Mouse (Mus musculus): Measurements from ENCODE around the gene Sco2. TPM values are rescaled to one million over a fixed set of nuclear protein-coding genes. Genes with fewer than 3 reads are reported as not detected.
A peak's percentile ranks its signal among the peaks of the same experiment; 100 is the strongest.

Sco2 gene
- polyA plus RNA-seq, 1 experiment from 2014 or later = 5.6 TPM

DNA sequence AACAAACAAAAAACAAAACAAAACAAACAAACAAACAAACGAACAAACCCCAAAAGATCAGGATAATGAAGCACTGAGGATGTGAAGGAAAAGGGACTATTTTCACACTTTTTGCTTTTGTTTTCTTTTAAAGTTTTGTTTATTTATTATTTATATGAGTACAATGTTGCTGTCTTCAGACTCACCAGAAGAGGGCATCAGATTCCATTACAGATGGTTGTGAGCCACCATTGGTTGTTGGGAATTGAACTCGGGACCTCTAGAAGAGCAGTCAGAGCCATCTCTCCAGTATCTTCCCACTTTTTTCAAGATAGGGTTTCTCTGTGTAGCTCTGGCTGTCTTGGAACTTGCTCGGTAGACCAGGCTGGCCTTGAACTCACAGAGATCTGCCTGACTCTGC is 30.3 kb downstream of the Sco2 start:
- Histone ChIP-seq H3K4me2 (no peak overlapping the region), H3K9ac (no peak overlapping the region), H3K4me3 (no peak overlapping the region), H3K4me1 (no peaks in the 10 kb centered on the region), H3K27me3 (replicated peaks) (no peaks in the 10 kb centered on the region; the same call in 1 of the 2 replicates), H3K9me3 (replicated peaks) (no peaks in the 10 kb centered on the region), H3K27ac (no peak overlapping the region), H3K36me3 (no peaks in the 10 kb centered on the region)
- ATAC-seq = no peak
- WGBS (ENCODE audit: insufficient replicate concordance) = 56% methylated on average over 3 of the region's 3 CpGs

DNA sequence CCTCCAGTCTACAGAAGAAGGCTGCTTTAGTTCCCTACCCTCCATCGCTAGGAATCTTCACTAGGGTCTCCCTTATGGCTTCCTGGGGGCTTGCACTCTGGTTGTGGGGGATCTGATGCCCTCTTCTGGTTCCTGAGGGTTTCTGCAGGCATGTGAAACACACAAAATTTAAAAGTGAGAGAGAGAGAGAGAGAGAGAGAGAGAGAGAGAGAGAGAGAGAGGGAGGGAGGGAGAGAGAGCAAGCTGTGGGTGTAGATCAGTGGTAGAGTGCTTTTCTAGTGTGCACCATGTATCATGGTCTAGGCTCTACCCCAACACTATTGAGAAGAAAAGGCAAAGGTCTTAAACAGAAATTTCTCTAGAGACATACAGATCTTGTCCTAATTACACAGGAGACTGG is 32.0 kb downstream of the Sco2 start:
- 48% methylated on average over 1 of the region's 1 CpGs for WGBS (ENCODE audit: insufficient replicate concordance)
- no peaks in the 10 kb centered on the region for H3K36me3 ChIP-seq
- no peaks in the 10 kb centered on the region for H3K9me3 ChIP-seq (replicated peaks)
- H3K4me2 ChIP-seq = no peak overlapping the region
- no peak overlapping the region for H3K9ac ChIP-seq
- no peak overlapping the region for H3K27ac ChIP-seq
- H3K4me3 ChIP-seq = no peak overlapping the region
- ATAC-seq = no peak
- H3K27me3 ChIP-seq (replicated peaks) = no peaks in the 10 kb centered on the region; the same call in 1 of the 2 replicates
- H3K4me1 ChIP-seq = no peaks in the 10 kb centered on the region

DNA sequence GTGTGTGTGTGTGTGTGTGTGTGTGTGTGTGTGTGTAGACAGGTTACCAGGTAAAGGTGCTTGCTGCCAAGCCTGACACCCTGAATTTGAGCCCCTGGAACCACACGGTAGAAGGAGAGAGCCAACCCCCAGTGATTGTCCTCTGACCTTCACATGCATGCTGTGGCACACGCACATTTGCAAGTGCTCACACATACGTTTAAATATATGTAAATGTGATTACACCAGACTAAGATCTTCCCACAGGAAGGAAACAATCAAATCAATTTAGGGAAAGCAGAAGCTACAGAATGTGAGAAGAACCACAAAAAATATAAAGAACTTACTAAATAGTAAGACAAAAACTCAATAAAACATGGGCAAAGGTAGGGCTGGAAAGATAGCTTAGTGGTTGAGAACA is 33.5 kb downstream of the Sco2 start:
- Histone ChIP-seq H3K9me3 (replicated peaks) (no peaks in the 10 kb centered on the region), H3K4me2 (no peak overlapping the region), H3K4me3 (no peak overlapping the region), H3K27me3 (replicated peaks) (no peaks in the 10 kb centered on the region; the same call in 1 of the 2 replicates), H3K4me1 (no peaks in the 10 kb centered on the region), H3K9ac (no peak overlapping the region), H3K27ac (no peak overlapping the region), H3K36me3 (no peaks in the 10 kb centered on the region)
- ATAC-seq = no peak
- WGBS (ENCODE audit: insufficient replicate concordance) = 43% methylated on average over 3 of the region's 3 CpGs

DNA sequence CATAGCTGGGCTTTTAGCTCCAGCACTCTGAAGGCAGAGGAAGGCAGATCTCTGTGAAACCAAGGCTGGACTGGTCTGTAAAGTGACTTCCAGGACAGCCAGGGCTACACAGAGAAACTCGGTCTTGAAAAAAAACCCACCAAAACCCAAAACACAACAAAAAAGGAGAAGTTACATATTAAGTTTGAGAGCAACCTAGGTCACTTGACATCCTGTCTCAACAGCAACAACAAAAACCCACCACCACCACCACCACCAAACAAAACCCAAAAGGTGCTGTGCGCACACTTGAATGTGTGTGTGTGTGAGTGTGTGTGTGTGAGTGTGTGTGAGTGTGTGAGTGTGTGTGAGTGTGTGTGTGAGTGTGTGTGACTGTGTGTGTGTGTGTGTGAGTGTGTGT is 34.0 kb downstream of the Sco2 start:
- Histone ChIP-seq H3K27me3 (replicated peaks) (peaks cover 2% of the 10 kb centered on the region; the same call in 1 of the 2 replicates), H3K36me3 (no peaks in the 10 kb centered on the region), H3K9me3 (replicated peaks) (no peaks in the 10 kb centered on the region), H3K9ac (no peak overlapping the region), H3K4me1 (no peaks in the 10 kb centered on the region), H3K27ac (no peak overlapping the region), H3K4me3 (no peak overlapping the region), H3K4me2 (no peak overlapping the region)
- WGBS (ENCODE audit: insufficient replicate concordance) = 47% methylated on average over 2 of the region's 2 CpGs
- ATAC-seq = no peak

DNA sequence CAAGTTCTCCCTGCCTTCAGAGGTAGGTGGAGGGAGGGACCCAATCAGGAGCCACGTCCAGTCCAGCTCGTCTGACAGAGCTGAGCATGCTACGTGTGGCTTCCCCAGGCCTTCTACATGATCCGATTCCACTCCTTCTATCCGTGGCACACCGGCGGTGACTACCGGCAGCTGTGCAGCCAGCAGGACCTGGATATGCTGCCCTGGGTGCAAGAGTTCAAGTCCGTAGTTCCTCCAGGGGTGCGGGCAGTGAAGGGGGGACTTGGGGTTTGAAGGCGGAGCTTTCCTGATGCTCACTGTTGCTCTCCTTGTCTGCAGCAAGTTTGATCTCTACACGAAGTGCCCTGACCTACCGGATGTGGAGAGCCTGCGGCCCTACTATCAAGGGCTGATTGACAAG is 37.2 kb downstream of the Sco2 start:
- Histone ChIP-seq H3K9ac (no peak overlapping the region), H3K4me1 (no peaks in the 10 kb centered on the region), H3K36me3 (no peaks in the 10 kb centered on the region), H3K27me3 (replicated peaks) (peaks cover 9% of the 10 kb centered on the region; the same call in 1 of the 2 replicates), H3K27ac (no peak overlapping the region), H3K9me3 (replicated peaks) (no peaks in the 10 kb centered on the region), H3K4me3 (no peak overlapping the region), H3K4me2 (no peak overlapping the region)
- no peak for ATAC-seq
- WGBS (ENCODE audit: insufficient replicate concordance) = 73% methylated on average over 14 of the region's 14 CpGs

DNA sequence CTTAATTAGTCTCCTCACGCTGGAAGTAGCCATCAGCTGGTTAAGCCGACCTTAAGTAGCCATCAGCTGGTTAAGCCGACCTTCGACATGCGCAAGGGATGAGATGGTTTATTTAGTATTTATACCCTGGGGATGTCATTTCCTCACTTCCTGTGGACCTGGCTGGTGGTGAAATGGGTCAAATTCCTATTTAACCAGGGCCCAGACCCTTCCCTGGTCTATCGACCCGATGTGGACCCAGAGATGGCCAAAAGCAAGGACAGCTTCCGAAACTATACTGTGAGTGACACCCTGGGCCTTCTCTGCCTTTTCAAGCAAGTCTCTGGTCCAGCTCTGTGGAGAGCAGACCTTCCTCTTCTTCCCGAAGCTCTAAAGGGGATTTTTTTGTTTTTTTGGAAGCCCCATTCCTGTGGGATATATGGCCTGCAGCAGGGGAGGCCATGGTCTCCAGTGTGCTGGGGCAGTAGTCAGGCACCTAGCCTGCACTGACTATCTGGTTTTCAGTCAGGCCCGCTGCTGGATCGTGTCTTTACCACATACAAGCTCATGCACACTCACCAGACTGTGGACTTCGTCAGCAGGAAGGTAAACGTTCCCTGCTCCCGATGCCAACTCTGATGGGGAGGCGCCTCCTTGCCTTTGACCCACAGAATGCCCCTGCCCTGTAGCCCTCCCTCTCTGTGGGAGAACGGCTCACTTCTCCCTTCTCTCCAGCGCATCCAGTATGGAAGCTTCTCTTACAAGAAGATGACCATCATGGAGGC is 38.7 kb downstream of the Sco2 start:
- H3K27me3 ChIP-seq (replicated peaks) = peaks cover 9% of the 10 kb centered on the region; the same call in 1 of the 2 replicates
- H3K4me3 ChIP-seq = no peak overlapping the region
- H3K4me1 ChIP-seq = no peaks in the 10 kb centered on the region
- no peak for ATAC-seq
- H3K9me3 ChIP-seq (replicated peaks) = no peaks in the 10 kb centered on the region
- no peak overlapping the region for H3K9ac ChIP-seq
- H3K4me2 ChIP-seq = no peak overlapping the region
- WGBS (ENCODE audit: insufficient replicate concordance) = 72% methylated on average over 17 of the region's 17 CpGs
- no peak overlapping the region for H3K27ac ChIP-seq
- no peaks in the 10 kb centered on the region for H3K36me3 ChIP-seq

DNA sequence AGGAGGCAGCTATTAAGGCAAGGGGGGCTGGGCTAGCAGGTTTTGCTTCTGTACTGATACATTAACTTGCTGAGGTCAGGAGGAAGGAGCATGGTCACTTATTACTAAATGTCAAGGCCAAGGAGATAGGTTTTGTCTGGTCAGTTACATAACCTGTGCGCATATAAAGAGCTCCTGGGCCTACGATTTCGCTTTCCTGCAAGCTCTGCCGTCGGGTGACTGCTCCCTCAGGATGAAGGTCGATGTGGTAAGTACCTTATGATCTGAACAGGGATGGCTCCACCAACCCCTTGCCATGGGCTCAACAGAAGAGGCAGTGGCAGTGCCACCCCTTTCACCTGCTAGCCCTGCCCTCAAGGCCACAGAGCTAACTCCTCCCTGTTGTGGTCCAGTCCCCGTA is 39.4 kb downstream of the Sco2 start, which contains the start of gene Miox:
TSS of gene Miox (plus strand) at position 128 of the 400 bp plus-strand sequence.
- Histone ChIP-seq H3K9me3 (replicated peaks) (no peaks in the 10 kb centered on the region), H3K4me3 (no peak within 1 kb of the TSS), H3K4me1 (no peaks in the 10 kb centered on the region), H3K9ac (no peak within 1 kb of the TSS), H3K27me3 (replicated peaks) (peaks cover 9% of the 10 kb centered on the region; the same call in 1 of the 2 replicates), H3K36me3 (no peaks in the 10 kb centered on the region), H3K4me2 (no peak within 1 kb of the TSS), H3K27ac (no peak within 1 kb of the TSS)
- WGBS (ENCODE audit: insufficient replicate concordance) = 81% methylated on average over 7 of the region's 7 CpGs
- no peak for ATAC-seq

DNA sequence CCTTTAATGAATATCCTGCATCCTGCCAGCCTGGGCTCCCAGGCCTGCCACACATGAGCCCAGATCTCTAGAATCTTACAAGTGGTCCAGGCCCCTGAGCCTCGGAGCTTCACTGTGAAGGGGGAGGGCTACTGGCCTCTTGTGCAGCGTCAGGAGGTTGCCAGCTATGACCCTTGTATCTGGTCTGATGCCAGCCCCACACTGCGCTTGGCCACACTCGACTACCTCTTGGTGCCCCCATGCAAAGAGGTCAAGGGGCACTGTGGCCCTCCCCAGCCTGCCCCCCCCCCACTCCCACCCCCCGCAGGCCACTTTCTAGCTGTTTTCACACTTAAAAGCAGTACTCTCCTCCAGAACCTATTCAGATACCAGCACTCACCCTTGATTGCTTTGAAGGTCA is 47.2 kb downstream of the Sco2 start:
- WGBS (ENCODE audit: insufficient replicate concordance) = 61% methylated on average over 5 of the region's 5 CpGs
- Histone ChIP-seq H3K9me3 (replicated peaks) (no peaks in the 10 kb centered on the region), H3K27ac (no peak overlapping the region), H3K4me1 (peaks cover 27% of the 10 kb centered on the region), H3K36me3 (no peaks in the 10 kb centered on the region), H3K9ac (no peak overlapping the region), H3K4me3 (no peak overlapping the region), H3K27me3 (replicated peaks) (peaks cover 40% of the 10 kb centered on the region), H3K4me2 (no peak overlapping the region)
- no peak for ATAC-seq

DNA sequence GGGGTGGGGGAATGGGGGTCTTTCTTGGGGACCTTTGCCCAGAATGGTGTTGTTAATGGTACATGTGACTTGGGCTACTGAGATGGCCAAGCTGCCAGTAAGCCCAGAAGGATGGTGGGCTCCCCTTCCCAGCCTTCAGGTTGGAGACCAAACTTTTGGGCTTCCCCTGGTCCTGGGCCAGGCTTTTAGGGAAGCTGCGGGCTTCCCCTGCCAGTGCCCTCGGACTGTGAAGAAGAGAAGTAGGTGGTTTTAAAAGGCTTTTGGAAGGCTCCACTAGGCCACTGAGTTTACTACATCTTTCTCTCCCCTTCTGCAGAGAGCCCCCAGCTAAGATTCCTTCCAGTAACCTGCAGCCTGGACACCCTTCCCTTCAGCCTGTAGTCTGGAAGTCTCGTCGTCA is 50.0 kb downstream of the Sco2 start:
- H3K4me2 ChIP-seq = peak overlapping the region; percentile 72
- no peaks in the 10 kb centered on the region for H3K9me3 ChIP-seq (replicated peaks)
- H3K36me3 ChIP-seq = no peaks in the 10 kb centered on the region
- peak overlapping the region; percentile 69 for H3K9ac ChIP-seq
- peak overlapping the region; percentile 57 for H3K4me3 ChIP-seq
- WGBS (ENCODE audit: insufficient replicate concordance) = 31% methylated on average over 4 of the region's 4 CpGs
- peaks cover 43% of the 10 kb centered on the region for H3K27me3 ChIP-seq (replicated peaks)
- peaks cover 39% of the 10 kb centered on the region for H3K4me1 ChIP-seq
- no peak for ATAC-seq
- no peak overlapping the region for H3K27ac ChIP-seq

DNA sequence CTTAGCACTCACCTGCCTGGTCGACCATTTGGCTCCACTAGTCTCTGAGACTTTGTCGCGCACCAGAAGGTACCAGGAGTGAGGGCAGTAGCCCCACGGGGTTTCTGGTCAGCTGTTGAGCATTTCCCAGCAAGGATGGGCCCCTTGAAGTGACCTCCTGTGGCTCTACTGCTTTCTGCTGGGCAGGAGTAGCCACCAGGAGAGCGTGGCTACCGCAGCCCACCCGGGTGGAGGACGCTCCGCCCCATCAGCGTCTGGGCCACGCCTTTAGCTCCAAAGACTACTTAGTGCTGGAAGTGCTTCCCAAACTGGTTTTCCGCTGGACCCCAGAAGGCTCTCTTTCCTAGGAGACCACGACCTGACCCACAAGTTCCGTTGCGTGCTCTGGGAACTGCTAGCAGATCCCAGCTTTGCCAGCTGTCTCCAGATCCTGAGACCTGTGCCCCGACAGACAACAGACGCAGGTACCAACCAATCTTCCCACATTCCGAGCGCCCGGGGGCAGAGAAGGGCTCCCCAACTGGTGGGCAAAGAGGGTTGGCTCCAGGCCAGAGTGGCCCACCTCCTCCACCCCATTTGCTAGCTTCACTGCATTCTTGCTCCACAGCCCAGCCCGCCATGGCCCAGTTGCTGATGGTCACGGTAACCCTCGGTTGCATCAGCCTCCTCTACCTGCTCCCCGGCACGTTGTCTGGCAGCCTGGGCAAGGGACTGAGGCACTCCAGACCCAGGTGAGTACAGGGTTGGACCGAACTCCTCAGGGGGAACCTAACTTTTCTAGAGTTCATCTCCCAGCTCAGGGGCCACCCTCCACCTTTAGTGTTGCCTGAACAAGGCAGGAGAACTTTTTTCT is 50.8 kb downstream of the Sco2 start, which contains the start of gene Adm2:
TSS of gene Adm2 (plus strand) at position 51 of the 853 bp plus-strand sequence.
- H3K4me2 ChIP-seq = peak within 1 kb of the TSS; percentile 72
- H3K36me3 ChIP-seq = no peaks in the 10 kb centered on the region
- H3K9ac ChIP-seq = peak within 1 kb of the TSS; percentile 69
- WGBS (ENCODE audit: insufficient replicate concordance) = 8% methylated on average over 26 of the region's 26 CpGs
- H3K4me3 ChIP-seq = peak within 1 kb of the TSS; percentile 57
- H3K9me3 ChIP-seq (replicated peaks) = no peaks in the 10 kb centered on the region
- H3K27me3 ChIP-seq (replicated peaks) = peaks cover 43% of the 10 kb centered on the region
- peak; percentile 57 for ATAC-seq
- peaks cover 39% of the 10 kb centered on the region for H3K4me1 ChIP-seq
- H3K27ac ChIP-seq = peak within 1 kb of the TSS; percentile 62; the same call in 1 of the 2 replicates
